Mouse (Mus musculus) adrenal gland, postnatal 14 days (tissue): Measurements from ENCODE around the gene Bmp2k. TPM values are rescaled to one million over a fixed set of nuclear protein-coding genes. Genes with fewer than 3 reads are reported as not detected.

Experiments
- DNase-seq: peaks from one replicate; pipeline ENCODE4 v3.0.0; 2021; ENCODE audit warnings: mixed read lengths
- total RNA-seq: library from RNA; stranded (reverse); gene quantifications from 2 replicates; pipeline ENCODE4 v1.2.3, GENCODE M21; 2021

The Bmp2k gene
- total RNA-seq, 1 experiment from 2014 or later: 31.6 TPM

- no peak for DNase-seq
These were observed 24.9 kb upstream of the Bmp2k start for GRCm38 (mm10) chr5:96972474-96973130.

GRCm38 (mm10) chr5:96973714-96974113 is 23.8 kb upstream of the Bmp2k start:
- no peak for DNase-seq

GRCm38 (mm10) chr5:96974661-96975060 is 22.8 kb upstream of the Bmp2k start:
- no peak for DNase-seq

GRCm38 (mm10) chr5:96975112-96975511 is 22.4 kb upstream of the Bmp2k start:
- no peak for DNase-seq

- DNase-seq: no peak
These were observed 21.3 kb upstream of the Bmp2k start for GRCm38 (mm10) chr5:96976150-96976549.

GRCm38 (mm10) chr5:96979296-96980007 is 18.0 kb upstream of the Bmp2k start:
- no peak for DNase-seq

GRCm38 (mm10) chr5:96980008-96980634 is 17.4 kb upstream of the Bmp2k start:
- peak; percentile 24 for DNase-seq

- no peak for DNase-seq
These were observed 15.5 kb upstream of the Bmp2k start for GRCm38 (mm10) chr5:96981987-96982386.

- DNase-seq: peak; percentile 28
These were observed 14.3 kb upstream of the Bmp2k start for GRCm38 (mm10) chr5:96983142-96983541.

- DNase-seq: no peak
These were observed 10.6 kb upstream of the Bmp2k start for GRCm38 (mm10) chr5:96986850-96987249.

- DNase-seq: no peak
These were observed 8.6 kb upstream of the Bmp2k start for GRCm38 (mm10) chr5:96988880-96989279.

- no peak for DNase-seq
These were observed 6.3 kb upstream of the Bmp2k start for GRCm38 (mm10) chr5:96991156-96991555.

- DNase-seq: no peak
These were observed 4.8 kb upstream of the Bmp2k start for GRCm38 (mm10) chr5:96992651-96993050.

GRCm38 (mm10) chr5:96993057-96993456 is 4.4 kb upstream of the Bmp2k start:
- DNase-seq: no peak

GRCm38 (mm10) chr5:96995791-96996190 is 1.7 kb upstream of the Bmp2k start:
- peak; percentile 27 for DNase-seq

- DNase-seq: peak; percentile 75
These were observed 834 bp upstream of the Bmp2k start for GRCm38 (mm10) chr5:96996401-96997309.

- peak; percentile 67 for DNase-seq
These were observed 495 bp downstream of the Bmp2k start for GRCm38 (mm10) chr5:96997802-96998565.

- DNase-seq: no peak
These were observed 1.0 kb downstream of the Bmp2k start for GRCm38 (mm10) chr5:96998566-96998907.

- DNase-seq: no peak
These were observed 2.1 kb downstream of the Bmp2k start for GRCm38 (mm10) chr5:96999601-97000000.

GRCm38 (mm10) chr5:97000524-97000923 is 3.0 kb downstream of the Bmp2k start:
- no peak for DNase-seq

- DNase-seq: no peak
These were observed 3.7 kb downstream of the Bmp2k start for GRCm38 (mm10) chr5:97001153-97001552.

- DNase-seq: no peak
These were observed 4.1 kb downstream of the Bmp2k start for GRCm38 (mm10) chr5:97001571-97001970.
